Mouse (Mus musculus) left cerebral cortex, adult 9 months (tissue): ENCODE measurements around the gene Pars2.

Experiments
- DNase-seq, 2 experiments: peaks; one replicate each; pipeline ENCODE4 v3.0.0; 2022; ENCODE audit warnings: low spot score in 2 of 2

Gene Pars2

DNA sequence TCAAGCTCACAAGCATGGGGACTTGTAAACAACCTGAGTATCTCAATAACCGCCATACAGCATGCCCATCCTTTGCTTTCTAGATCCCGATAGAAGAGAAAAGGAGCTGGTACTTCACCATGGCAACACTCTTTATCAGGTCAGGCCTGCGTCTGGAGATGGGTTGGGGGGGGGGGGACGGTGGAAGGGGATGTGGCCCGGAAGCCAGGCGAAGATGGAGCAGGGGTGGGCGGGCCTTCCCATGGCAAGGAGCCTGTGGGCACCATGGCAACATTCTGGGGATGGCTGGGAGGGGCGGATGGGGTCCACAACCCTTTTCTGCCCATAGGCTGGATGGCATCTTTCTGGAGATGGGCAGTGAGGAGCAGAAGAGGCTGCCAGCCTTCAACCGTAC is 16.8 kb upstream of the Pars2 start:
- DNase-seq: no peak

DNA sequence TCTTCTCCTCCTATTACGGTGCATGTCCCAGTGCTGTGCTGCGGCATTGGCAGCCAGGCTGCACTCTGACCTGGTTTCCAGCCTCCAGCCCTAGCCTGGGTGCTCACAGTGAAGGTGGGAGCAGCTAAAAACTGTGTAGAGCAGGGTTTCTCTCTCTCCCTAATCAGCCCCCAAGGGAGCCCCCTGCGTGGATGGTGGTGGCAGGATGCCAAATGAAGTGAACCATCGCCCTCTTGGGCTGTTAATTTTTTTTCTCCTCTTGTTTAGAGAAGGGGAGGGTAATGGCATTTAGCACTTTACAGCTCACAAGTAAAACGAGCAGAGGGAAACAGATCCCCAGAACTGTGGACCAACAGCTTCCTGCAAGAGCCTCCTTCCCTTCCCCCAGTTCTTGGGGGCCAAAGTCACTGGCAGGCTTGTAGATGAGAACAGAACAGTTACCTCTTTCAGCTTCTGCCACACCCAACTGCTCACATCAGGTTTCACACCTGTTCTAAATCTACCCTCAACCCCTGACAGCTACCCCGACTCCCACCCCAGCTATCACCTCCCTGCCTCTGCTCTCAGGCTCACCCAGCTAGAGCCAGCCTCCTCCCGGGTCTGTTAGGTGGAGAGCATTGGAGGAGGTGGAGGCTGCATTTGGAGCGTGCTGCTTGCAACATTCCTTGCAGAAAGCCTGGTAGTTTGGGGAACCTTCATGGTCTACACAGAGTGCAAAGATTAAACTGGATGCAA is 7.2 kb upstream of the Pars2 start:
- no peak for DNase-seq

DNA sequence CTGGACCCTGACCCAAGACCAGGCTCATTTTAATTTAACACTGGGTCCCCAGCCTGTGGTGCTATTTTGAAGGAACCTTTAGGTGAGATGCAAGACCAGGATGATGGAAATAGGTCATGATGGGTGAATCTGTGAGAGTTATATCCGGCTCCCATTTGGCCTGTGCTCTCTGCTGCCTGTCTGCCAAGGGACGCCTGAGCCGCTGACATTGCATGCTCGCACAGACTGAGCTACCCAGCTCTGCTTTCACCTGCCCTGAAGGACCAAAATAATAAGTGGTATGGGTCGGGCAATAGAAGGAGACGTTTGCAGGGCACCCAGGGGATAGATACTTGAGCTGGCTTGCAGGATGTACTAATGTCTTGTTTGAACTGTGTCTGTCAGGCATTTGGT is 6.7 kb upstream of the Pars2 start:
- no peak for DNase-seq

DNA sequence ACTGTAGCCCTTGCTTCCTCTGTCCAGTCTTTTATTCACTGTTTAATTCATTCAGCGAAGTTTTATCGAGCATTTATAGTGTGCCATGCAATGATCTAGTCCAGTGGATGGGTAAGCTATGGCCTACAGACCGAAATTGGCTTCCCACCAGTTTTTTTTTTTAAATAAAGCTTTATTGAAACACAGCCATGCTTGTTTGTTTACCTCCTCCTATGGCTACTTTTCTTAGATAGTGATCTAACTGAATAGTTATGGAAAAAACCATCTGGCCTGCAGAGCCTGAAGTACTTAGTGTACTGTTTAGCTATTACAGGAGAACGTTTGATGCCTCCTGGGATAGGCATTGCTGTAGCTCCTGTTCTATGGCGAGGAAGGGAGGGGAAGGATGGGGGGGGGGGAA is 5.1 kb upstream of the Pars2 start:
- no peak for DNase-seq

DNA sequence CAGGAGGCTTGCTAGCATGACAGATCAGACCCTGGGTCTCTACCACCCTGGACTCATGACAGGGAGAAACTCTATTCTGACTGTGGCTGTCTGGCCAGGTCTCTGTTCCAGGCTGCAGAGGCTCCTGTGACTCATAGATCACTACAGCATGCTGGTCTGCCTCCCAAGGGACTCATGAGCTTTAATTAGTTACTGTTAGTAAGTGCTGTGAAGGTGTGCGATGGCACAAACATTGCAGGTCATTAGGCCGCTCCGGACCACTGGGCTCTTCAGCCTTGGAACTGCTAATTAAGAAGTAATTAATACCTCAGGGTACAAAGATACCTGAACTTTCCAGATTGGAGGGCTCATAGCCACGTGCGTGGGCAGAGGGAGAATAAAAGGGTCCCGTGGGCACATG is 3.7 kb upstream of the Pars2 start:
- DNase-seq: no peak

DNA sequence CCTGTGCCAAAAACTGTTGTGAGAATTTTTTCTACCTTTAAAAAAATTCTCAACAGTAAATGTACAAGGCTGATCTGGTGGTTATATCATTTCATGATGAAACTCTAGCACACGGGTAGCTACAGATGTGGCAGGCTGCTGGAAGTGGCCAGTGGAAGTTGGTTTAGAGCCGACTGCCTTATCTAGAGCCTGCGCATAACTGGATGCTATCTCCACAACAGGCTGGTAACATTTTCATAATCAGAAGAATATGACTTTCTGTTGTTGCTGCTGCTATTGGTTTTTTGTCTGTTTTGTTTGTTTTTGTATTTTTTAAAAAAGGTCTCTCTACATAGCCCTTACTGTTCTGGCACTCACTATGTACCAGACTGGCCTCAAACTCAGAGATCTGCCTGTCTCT is 1.7 kb downstream of the Pars2 start:
- DNase-seq: no peak

DNA sequence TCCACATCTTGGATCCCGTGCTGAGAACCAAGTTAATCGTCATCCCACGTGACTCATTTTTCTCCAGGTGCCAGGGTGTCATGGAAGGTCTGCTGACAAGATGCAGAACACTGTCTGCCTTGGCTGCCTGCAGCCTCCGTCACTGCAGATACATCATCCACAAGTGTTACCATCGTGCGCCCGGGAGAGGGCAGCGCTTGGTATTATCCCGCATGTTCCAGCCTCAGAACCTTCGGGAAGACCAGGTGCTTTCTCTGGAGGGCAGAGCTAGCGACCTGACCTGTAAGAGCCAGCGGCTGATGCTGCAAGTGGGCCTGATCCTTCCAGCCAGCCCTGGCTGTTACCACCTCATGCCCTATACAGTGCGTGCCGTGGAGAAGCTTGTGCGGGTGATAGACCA is 2.2 kb downstream of the Pars2 start:
- DNase-seq: no peak

DNA sequence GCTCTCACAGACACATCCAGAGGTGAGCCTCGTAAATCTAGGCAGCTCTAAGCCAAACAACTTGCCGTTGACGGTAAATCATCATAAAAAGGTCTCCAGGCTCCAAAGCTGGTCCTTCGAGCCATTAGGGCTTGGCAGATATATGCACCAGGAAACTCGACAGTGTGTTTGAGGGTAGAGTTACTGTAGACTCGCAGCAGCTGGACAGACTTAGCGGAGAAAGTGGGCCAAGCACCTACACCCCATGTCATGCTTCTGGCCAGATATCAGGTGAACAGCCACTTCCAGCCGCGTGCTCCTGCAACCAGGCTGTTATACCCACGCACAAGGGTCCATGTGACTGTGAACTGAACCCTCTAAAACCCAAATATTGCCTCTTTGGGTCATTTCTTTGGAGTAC is 4.8 kb downstream of the Pars2 start:
- DNase-seq: no peak

DNA sequence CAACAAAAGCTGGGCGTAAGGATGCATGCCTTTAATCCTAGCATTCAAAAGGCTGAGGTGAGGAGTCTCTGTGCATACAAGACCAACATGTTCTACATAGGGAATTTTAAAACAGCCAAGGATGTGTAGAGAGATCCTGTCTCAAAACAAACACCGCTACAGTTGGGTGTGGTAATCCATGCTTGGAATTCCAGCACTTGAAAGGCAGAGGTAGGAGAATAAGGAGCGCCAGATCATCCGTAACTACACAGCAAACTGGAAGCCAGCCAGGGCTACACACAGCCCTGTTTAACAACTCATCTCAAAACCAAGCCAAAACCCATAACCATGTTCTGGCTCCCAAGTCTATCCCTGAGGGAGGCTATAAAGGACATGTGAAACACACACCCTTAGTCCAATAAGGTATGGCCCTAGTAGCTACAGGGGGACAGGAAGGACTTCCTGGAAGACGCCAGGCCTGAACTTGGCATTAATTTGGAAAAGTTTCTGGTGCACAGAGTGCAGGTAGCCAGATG is 13.1 kb downstream of the Pars2 start:
- no peak for DNase-seq

DNA sequence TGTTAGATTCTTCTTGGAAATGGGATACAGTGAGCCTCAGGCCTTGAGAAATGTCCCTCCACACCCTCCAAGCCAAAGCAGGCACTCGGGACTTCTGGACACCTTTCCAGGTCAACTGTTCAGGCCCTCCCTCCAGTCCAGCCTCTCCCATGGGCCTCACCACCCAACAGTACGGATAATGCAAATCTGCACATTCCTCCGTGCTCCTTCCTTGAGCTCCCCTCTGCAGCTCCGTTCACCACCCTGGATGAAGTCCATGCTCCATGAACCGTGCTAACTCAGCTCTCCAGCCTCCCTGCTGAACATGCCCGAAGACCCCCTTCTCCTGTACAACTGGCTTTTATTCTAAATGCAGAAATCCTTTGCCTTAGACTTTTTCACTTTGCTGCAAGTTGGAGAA is 13.8 kb downstream of the Pars2 start:
- no peak for DNase-seq

DNA sequence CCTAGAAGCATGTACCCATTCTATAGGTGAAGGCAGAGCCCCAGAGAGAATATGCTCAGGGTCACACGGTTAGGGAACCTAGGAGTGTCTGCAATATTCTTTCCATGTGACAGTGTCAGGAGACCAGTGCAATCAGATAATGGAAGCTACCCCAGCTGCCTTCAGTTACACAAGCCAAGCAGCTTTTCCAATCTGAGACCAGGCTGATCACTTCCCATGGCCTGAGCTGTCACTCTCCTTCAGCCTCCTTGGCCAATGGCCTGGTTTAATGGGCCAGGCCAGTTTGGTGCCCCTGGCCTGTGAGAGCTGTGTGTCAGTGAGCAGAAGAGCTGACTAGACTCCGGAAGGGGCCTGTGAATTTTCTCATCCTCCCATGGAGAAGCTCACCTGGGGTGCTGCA is 14.4 kb downstream of the Pars2 start:
- no peak for DNase-seq

DNA sequence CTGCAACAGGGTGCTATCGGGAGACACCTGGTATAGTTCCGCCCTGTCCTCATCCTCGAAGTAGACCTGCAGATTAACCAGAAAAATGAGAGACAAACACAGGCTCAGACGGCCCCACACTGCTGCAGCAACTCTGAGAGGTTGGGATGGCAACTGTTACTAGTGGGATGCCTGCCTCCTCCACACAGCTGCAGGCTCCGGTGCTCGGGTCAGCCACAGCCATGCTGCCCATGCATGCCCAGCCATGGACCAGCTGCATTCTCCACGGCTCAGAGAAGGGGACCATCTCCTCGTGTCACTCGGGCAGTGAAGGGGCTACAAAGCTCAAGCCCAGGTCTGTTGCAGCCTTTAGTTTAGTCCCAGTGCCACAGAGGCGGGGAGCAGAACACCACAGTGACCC is 14.8 kb downstream of the Pars2 start:
- no peak for DNase-seq

DNA sequence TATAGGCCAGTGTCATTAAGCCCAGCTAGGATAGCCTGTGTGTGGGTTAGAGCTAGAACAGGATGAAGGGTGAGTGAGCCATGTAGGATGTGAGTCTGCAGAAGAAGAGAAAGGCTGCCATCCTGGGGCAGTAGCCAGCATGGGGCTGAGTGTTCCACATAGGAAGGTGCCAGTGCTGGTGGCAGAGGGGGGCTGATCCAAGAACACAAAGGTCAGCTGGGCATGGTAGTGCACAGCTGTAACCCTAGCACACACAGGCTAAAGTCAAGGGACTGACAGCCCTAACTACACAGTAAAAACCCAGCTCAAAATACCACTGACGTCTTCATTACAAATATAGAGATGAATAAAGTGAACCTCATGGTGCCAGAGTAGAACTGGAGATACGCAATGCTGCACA is 15.7 kb downstream of the Pars2 start:
- no peak for DNase-seq

DNA sequence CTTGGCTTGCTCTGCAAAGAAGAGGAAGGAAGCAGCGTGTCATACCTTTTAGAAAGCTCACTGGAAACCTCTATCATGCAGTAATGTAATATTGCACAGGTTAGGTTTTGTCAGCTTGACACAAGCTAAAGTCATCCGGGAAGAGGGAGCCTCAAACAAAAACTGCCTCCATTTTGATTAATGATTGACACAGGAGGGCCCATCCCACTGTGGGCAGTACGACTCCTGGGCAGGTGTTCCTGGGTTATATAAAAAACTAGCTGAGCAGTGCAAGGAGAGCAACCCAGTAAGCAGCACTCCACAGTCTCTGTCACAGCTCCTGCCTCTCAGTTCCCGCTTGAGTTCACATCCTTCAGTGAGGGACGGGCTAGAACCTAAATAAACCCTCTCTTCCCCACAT is 25.9 kb downstream of the Pars2 start:
- DNase-seq: no peak

DNA sequence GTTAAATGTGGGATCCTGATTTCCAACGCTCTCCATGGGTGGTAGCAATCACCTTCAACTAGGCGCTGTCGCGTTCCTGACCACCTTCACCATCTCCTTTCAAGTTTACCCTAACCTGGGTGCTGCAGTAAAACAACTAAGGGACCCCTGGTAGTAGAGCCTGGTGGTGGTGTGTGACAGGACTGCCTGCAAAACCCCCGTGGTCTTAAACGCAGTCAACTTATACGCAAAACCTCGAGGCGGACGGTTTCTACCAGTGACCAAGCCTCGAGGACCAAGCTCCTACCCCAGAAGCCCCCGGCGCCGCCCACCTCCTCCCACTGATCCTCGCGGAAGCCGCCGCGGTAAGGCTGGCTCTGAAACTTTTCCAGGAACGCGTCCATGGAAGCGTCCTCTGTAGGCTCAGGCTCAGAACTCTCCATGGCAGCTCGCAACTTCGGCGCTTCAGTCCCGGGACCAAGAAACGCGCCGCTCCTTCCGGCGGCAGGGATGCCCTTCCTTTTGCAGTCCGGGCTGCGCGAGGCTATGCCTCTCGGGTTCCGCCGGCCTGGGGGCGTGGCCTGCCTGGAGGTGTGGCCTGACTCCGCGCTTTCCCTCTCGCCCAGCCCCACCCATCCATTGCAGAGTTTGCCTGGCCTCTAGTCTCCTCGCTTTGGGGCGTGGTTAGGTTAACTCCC is 27.7 kb downstream of the Pars2 start, which contains the start of gene Ttc4:
Gene Ttc4 (minus strand): TSS at position 503 of the 677 bp plus-strand sequence.
- peak; percentile 47 to 85 for DNase-seq

DNA sequence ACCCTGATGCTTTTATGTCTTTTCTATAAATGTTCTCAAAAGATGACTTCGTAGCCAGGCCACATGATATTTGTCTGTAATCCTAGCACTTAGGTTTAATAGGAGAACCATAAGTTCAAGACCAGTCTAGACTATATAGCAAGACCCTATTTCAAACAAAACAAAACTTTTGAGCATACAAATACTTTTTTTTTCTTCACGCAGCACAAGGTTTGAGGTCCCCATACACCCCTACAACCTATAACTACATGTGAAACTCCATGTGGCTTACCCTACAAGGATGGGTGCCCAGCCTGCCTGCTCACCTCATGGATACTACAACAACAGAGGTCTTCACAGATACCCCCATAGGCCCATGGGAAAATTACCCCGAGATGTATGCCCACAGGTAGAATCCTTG is 28.3 kb downstream of the Pars2 start:
- no peak for DNase-seq

DNA sequence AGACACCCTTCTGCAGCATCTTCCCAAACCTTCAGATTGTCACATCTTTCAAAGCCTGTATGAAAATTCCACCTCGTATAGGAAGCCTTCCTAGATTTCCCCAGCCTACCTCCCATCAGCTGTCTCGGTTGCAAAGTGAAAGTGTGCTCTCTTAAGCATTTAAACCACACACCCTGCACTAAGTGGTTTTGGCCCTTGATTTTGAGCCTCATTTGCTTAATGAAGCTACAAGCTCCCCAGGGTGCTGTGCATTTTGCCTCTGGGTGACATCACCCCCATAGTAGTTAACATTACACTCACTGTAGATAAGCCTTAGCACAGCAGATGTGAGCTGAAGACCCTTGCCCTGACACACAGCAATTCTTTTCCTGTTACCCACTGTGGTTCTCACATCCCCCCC is 30.1 kb downstream of the Pars2 start:
- DNase-seq: no peak

DNA sequence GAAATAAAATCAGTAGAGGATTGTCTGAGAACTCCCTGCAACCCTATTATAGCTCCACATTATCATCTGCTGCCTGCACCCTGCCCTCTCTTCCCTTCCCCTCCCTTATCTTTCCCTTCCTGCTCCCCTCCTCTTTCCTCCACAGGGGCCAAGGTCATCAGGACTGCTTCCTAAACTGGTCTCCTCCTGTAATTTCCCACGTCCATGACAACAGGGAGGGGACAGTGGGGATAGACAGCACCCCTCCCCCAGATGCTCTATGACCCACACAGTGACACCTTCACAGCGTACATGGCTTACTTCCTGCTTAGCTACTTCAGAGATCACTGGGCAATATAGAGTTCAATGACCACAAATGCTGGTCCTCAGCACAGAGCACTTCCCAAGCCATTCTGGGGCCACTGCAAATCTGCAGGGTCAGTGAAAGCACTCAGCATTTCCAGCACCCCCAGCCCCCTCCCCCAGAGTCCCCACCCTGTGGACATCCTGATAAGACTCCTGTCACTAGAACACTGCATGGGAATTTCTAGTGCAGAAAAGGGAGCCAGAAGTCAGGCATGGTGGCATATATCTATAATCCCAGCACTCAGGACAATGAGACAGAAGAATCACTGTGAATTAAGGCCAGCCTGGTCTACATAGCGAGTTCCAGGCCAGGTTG is 37.9 kb downstream of the Pars2 start:
- no peak for DNase-seq

DNA sequence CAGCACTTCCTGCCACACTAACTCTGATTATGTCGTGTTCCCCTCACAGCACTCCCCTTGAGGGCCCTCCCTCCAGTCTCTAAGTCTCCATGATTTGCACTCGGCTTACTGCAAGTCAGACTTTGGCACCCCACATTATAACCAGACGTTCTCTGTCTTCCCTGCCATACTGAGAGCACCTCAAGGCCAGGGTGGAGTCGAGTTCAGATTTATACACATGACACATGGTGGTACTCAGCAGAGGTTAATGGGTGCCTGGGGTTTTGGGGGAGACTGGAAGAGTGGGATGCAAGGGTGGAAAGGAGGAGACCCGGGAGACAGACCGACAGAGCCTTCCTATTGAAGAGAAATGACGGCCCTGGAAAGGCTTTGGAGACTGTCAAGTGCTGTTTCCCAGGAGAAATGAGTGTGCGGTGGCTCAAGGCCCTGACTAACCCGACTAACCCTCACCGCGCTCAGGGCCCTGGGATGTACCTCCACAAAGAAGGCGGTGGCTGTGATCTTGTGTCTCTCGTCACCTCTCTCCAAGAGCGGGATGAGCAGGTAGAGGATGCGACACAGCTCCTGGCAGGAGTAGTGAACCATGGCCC is 43.1 kb downstream of the Pars2 start:
- no peak for DNase-seq

DNA sequence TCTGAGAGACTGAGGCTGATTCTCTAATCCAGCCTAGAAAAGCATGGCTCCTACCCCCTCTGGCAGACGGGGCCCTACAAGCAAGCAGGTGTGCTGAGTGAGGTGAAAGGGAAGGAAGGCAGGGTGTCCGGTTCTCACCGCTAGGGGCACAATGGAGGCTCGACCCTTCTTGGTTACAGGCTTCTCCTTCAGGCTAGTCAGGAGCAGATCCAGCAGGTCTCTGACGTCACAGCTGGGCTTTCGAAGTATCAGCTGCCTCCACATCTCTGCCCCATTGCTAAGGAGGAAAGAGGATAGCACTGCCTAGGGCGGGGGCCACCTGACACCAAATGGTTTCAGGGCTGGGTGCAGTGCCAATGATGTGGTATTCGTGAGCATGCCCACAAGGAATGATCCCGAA is 49.1 kb downstream of the Pars2 start:
- DNase-seq: peak in 1 of 2 experiments; percentile 49

DNA sequence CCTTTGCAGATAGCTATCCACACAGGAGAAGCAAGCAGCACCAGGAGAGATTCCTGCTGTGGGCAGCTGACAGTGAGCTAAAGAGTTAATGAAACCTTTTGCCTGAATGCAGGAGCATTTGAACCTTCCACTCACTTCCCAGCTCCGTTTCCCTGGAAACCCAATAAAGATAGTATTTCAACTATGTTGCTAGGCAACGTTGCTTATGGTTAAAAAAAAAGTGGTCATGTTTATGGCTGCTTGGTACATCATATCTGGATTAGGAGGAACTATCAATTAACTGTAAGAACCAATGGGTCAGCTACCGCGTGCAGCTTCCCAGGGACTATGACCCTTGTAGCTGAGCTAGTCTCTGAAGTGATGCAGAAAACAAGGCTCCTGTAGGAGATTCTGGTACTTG is 49.9 kb downstream of the Pars2 start:
- peak; percentile 34 to 45 for DNase-seq

DNA sequence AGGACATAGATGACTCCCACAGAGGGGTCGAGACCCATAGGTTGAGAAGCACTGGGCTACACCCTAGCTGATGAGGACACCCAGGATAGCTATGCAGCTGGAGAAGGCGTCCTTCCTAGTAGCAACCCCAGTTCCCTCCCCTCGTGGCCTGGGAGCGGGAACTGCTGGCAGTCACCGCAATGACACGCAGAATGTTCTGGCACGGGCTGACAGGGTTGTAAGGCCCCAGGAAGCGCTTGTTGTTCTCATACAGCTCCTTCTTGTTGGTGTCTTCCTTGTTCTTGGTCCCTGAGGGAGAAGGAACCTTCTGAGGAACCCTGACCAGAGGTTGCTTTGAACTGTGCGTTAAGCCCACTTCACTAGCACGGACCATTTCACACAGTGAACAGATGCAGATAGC is 53.1 kb downstream of the Pars2 start:
- DNase-seq: no peak

DNA sequence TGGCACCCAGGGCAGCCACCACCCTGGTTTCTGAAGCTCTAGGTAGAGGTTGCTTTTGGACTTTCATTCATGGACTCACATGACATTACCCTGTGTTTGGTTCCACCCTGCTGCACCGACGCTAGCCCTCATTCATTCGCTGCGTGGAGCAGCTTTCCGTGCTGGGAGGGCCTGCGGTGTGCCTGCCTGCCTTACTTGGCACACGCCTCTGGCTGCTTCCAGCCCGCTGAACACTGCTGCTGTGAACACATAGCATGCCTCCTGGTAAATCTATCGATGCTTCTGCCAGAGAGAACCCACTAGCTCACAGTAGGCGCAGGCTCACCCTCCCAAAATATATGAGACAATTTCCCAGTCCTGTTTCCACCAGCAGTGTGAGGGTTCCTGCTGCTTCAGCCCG is 53.5 kb downstream of the Pars2 start:
- DNase-seq: peak; percentile 42 to 75
